Mouse (Mus musculus) liver, embryonic 12.5 days (tissue): ENCODE results near the gene 4930507D05Rik. TPM values are rescaled to one million over a fixed set of nuclear protein-coding genes. Genes with fewer than 3 reads are reported as not detected.
A peak's percentile ranks its signal among the peaks of the same experiment; 100 is the strongest.

Experiments
- ATAC-seq: fragments of 200-750 bp; cut with Nextera tagmentation; 2 replicates; pipeline ENCODE4 v1.8.0; 2017; ENCODE audit warnings: moderate number of reproducible peaks, mild to moderate bottlenecking, moderate library complexity
- H3K27ac ChIP-seq: fragments of 300-500 bp; sonication (generic); 2 replicates; pipeline ENCODE4 v1.5.1; 2016; ENCODE audit warnings: mild to moderate bottlenecking
- H3K27me3 ChIP-seq: fragments of 300-500 bp; sonication (generic); replicated peaks from 2 replicates; pipeline ENCODE4 v1.6.1; 2016; ENCODE audit warnings: mild to moderate bottlenecking, moderate library complexity
- H3K36me3 ChIP-seq: fragments of 300-500 bp; sonication (generic); 2 replicates; pipeline ENCODE4 v1.6.1; 2016; ENCODE audit warnings: mild to moderate bottlenecking, moderate library complexity
- H3K4me1 ChIP-seq: fragments of 300-500 bp; sonication (generic); 2 replicates; pipeline ENCODE4 v1.6.1; 2016
- H3K4me2 ChIP-seq: fragments of 300-500 bp; sonication (generic); 2 replicates; pipeline ENCODE4 v1.6.1; 2016; ENCODE audit warnings: mild to moderate bottlenecking, moderate library complexity
- H3K4me3 ChIP-seq: fragments of 300-500 bp; sonication (generic); 2 replicates; pipeline ENCODE4 v1.5.1; 2016; ENCODE audit warnings: mild to moderate bottlenecking, moderate library complexity
- H3K9ac ChIP-seq: fragments of 300-500 bp; sonication (generic); 2 replicates; pipeline ENCODE4 v1.6.1; 2016; ENCODE audit warnings: mild to moderate bottlenecking, moderate library complexity
- H3K9me3 ChIP-seq: fragments of 300-500 bp; sonication (generic); replicated peaks from 2 replicates; pipeline ENCODE4 v1.6.1; 2016; ENCODE audit warnings: mild to moderate bottlenecking, moderate library complexity
- WGBS: fragments of 180-500 bp; shearing (Covaris S2); methylation state at CpG from one replicate; pipeline ENCODE4 v1.1.7; 2016; ENCODE audit not compliant: insufficient replicate concordance; 5-methylcytosine and 5-hydroxymethylcytosine counted together
- polyA plus RNA-seq: library from polyadenylated mRNA; unstranded; fragments of >200 nt; fragmentation: Nextera tagmentation; extraction: Ambion mirVana; gene quantifications from 2 replicates; pipeline ENCODE4 v1.2.1, GENCODE M21; 2016

4930507D05Rik gene
- 0.14 and 0.51 TPM in 2 replicates for polyA plus RNA-seq

DNA sequence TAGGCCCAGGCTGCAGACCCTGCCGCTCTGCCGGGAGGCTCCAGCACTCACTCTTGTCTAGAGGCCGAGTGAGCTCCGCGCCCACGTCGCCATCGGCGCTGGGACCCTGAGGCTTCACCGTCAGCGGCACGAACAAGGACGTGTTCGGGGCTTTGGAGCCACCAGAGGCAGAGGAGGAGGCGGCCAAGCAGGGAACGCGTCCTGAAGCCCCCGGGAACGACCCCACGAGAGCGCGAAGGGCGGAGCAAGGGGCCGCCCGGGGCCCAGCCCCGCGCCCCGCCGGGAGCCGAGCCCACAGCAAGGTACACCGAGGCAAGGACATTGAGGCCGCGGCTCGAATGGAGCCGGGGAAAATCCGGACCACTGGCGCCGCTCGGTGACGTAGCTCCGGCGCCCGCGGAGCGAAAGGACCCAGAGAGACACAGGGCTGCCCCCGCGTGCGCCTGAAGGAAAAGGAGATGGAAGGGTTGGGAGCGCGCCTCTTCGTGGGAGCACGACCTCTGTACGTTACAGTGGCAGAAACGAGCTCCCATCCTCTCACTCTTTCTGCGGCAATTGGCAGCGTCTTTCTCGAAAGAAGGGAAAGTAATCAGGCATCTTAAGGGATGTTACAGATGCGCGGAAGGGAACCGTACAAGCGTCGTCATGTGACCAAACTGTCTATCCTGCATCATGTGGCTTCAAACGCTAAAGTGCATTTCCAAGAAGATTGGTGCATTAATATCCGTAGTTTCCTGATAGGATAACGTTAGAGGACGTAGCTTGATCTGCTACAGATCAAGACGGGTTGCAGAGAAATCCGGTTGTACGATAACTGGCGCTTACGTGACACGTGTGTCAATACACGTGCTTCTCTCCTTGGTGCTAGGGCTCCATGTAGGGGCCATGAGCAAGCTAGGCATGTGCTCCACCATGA is at the start of gene 4930507D05Rik, which contains the start of gene Supv3l1:
Gene 4930507D05Rik (plus strand): TSS at position 126 of the 916 bp plus-strand sequence.
Gene Supv3l1 (minus strand): TSS at position 375 of the 916 bp plus-strand sequence.
- ATAC-seq, result peak; percentile 80
- H3K27me3 ChIP-seq, result no peaks in the 10 kb centered on the region
- peak within 1 kb of the TSS; percentile 100 for H3K4me3 ChIP-seq
- peak within 1 kb of the TSS; percentile 76 for H3K4me2 ChIP-seq
- WGBS, result 1% methylated on average over 73 of the region's 73 CpGs
- H3K27ac ChIP-seq, result peak within 1 kb of the TSS; percentile 85
- H3K9me3 ChIP-seq, result no peaks in the 10 kb centered on the region
- peaks cover 50% of the 10 kb centered on the region for H3K36me3 ChIP-seq
- peaks cover 37% of the 10 kb centered on the region for H3K4me1 ChIP-seq
- H3K9ac ChIP-seq, result peak within 1 kb of the TSS; percentile 97

DNA sequence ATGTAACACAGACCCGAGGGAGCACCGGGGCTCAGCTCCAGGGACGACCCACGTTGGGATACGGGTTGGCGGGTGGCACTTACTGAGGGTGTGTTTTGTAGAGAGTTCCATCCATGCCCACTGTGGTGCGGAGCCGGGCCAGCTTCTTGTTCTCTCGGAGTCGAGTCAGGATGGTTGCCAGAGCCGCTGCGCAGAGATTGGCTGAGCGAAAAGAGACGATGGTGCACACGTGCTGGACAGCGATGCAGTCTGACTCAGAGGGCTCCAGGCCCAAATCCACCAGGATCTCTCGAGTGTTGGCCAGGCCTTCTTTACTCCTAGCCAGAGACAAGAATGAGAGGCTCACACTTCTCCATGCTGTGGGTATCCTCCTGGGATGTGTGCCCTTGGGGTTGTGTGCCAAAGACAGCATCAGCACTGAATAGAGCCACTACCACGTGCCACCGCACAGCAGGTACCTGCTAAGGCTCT is 47.6 kb upstream of the 4930507D05Rik start:
- no peak overlapping the region for H3K4me2 ChIP-seq
- H3K36me3 ChIP-seq, result no peaks in the 10 kb centered on the region
- H3K27me3 ChIP-seq, result peaks cover 25% of the 10 kb centered on the region
- H3K9me3 ChIP-seq, result no peaks in the 10 kb centered on the region
- no peak overlapping the region for H3K4me3 ChIP-seq
- no peak for ATAC-seq
- no peak overlapping the region for H3K9ac ChIP-seq
- 77% methylated on average over 19 of the region's 19 CpGs for WGBS
- H3K27ac ChIP-seq, result no peak overlapping the region
- no peaks in the 10 kb centered on the region for H3K4me1 ChIP-seq

DNA sequence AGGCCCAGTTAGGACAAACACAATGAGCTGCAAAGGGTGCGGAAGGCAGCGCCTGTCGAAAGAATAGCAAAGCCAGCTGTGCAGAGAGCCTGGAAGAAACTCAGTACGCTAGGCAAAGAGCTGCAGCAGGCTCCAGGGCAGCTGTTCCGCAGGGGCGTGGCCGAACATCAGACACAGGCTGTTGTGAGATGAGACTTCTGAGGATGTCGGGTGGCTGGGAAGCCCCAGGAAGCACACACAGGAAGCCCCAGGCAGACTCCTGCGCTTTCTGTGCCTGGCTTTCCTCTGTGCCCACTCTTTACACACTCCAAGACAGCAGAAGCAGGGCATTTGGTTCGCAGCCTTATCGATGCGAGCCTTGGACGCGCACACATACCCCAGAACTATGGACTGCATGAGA is 44.4 kb upstream of the 4930507D05Rik start:
- 52% methylated on average over 14 of the region's 14 CpGs for WGBS
- H3K4me2 ChIP-seq, result no peak overlapping the region

DNA sequence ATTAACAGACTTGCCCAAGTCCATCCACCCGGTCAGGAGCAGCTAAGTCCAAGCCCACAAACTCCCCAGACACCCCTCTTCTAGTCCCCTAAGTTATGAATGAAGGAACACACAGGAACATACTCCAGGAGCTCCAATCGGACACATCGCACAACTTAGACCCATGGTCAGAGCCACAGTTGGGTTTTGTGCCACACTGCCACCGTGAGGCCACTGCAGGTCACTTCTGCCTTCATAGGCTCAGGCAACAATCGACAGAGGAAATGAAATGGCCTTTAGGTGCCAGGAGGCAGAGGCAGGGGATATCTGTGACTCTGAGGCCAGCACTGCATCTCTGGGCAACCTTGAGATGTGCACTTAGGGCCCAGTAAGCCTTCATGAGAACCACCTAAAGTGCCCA is 38.3 kb upstream of the 4930507D05Rik start:
- ATAC-seq, result no peak
- H3K4me2 ChIP-seq, result no peak overlapping the region
- H3K4me3 ChIP-seq, result no peak overlapping the region

More for the DNA sequence above, 44.4 kb upstream of the 4930507D05Rik start:
- no peak for ATAC-seq
- Histone ChIP-seq H3K9me3 (no peaks in the 10 kb centered on the region), H3K27ac (no peak overlapping the region), H3K27me3 (peaks cover 43% of the 10 kb centered on the region), H3K36me3 (0 out of 2 replicates have a peak, but pooled peaks cover 3% of the 10 kb centered on the region), H3K4me1 (no peaks in the 10 kb centered on the region), H3K4me3 (no peak overlapping the region), H3K9ac (no peak overlapping the region)

DNA sequence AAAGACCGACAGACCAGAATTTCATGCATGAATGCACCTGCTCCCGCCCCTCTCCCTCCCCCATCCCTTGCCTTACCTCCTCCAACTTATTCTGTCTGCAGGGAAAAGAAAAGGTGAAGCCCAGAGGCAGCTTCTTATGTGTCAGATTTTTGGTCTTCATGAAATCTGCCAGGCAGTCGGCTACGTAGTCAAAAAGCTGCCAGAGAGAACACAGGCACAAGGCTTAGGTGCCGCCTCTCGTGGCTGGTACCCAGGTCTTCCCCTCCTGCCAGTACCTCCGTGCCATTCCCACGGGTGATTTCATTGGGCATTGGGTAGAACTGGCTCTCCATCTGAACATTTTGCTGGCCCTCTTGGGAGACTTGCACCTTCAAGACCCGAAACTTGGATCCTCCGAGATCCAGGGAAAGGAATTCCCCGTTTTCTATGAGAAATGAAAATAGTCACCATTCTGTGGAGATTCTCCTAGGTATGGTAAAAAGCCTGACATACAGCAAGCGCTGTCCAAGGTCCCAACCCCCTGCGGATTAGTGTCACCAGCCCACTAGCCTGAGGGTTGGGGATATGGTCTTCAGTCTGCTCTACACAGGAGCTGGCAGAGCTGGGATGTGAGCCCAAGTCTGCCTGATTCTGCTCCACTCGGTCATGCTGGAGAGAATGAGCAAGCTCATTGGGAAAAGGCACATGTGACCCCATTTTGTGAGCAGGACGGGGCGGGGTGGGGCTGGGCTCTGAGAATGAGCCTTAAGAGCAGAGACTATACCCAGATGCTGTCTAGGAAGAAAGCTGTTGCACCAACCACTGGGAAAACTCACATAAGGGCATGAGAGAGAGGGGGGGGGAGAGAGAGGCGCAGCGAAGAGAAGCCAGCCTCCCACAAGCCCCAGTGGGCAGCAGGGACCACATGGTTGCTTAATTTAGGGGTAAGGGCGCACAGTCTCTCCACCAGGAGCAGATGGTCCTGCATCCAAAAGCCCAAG is 37.6 kb upstream of the 4930507D05Rik start:
- H3K27ac ChIP-seq, result no peak overlapping the region

More for the DNA sequence above, 38.3 kb upstream of the 4930507D05Rik start:
- 11% methylated on average over 5 of the region's 5 CpGs for WGBS
- no peaks in the 10 kb centered on the region for H3K9me3 ChIP-seq
- H3K27me3 ChIP-seq, result peaks cover 30% of the 10 kb centered on the region
- 0 out of 2 replicates have a peak, but pooled peaks cover 3% of the 10 kb centered on the region for H3K36me3 ChIP-seq
- no peak overlapping the region for H3K9ac ChIP-seq
- H3K27ac ChIP-seq, result no peak overlapping the region
- H3K4me1 ChIP-seq, result peaks cover 21% of the 10 kb centered on the region

DNA sequence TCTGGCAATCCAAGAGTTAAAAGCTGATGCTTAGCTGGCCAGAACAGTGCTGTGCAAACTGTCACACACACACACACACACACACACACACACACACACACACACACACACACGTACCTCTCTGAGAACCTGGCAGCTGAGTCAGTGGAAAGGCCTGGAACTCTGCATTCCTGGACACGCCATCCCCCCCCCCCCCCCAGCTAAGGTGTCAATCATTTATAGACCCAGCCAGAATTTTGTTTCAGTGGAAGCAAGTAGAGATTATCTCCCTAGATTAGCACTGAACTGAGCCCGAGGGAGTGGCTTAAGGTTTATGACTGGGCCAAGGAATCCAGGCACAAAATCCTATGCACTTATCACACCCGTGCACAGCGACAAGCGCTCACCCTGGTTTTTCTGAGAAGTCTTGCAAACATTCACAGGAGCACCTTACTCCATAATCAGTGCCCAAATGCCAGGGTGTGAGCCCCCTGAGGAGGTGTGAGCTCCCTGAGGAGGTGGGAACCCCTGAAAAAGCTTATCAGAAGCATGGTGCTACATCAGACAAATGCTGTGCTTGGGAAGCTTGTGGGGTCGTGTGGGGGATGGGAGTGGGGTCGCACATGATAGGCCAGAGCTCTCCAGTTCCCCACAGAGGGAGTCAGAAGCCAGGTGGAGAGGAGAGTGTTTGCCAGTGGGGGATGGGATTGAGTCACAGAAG is 36.2 kb upstream of the 4930507D05Rik start:
- Histone ChIP-seq H3K9ac (no peak overlapping the region), H3K4me2 (peak overlapping the region; percentile 22), H3K27ac (no peak overlapping the region), H3K27me3 (peaks cover 20% of the 10 kb centered on the region), H3K36me3 (no peaks in the 10 kb centered on the region), H3K4me3 (no peak overlapping the region), H3K9me3 (no peaks in the 10 kb centered on the region), H3K4me1 (peaks cover 22% of the 10 kb centered on the region)
- ATAC-seq, result peak; percentile 20; the same call in 1 of the 2 replicates
- WGBS, result 8% methylated on average over 8 of the region's 8 CpGs

More for the DNA sequence above, 37.6 kb upstream of the 4930507D05Rik start:
- Histone ChIP-seq H3K27me3 (peaks cover 24% of the 10 kb centered on the region), H3K36me3 (0 out of 2 replicates have a peak, but pooled peaks cover 3% of the 10 kb centered on the region), H3K4me3 (no peak overlapping the region), H3K4me2 (no peak overlapping the region), H3K9ac (no peak overlapping the region), H3K4me1 (peaks cover 22% of the 10 kb centered on the region), H3K9me3 (no peaks in the 10 kb centered on the region)
- no peak for ATAC-seq
- 52% methylated on average over 19 of the region's 19 CpGs for WGBS

DNA sequence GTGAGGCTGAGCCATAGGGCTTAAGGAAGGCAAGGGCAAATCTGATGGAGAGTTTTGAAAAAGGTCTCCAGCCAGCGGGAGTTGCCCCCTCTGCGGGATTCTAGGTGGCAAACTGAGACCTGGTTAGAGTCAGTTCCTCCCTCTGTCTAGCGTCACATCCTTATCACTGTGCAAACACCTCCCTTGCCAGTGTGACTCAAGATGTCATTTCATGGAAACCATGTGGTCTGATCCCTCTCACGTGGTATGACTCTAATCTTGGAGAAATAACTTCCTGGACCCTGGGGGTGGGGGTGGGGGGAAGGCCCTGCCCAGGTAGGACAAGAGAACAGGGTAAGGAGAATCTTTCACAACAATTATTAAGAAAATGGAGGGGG is 35.7 kb upstream of the 4930507D05Rik start:
- peaks cover 20% of the 10 kb centered on the region for H3K27me3 ChIP-seq
- no peaks in the 10 kb centered on the region for H3K9me3 ChIP-seq
- no peaks in the 10 kb centered on the region for H3K36me3 ChIP-seq
- ATAC-seq, result peak; percentile 41; the same call in 1 of the 2 replicates
- no peak overlapping the region for H3K4me3 ChIP-seq
- H3K27ac ChIP-seq, result no peak overlapping the region
- no peak overlapping the region for H3K9ac ChIP-seq
- peaks cover 22% of the 10 kb centered on the region for H3K4me1 ChIP-seq
- H3K4me2 ChIP-seq, result peak overlapping the region; percentile 22
- WGBS, result 5% methylated on average over 4 of the region's 4 CpGs

DNA sequence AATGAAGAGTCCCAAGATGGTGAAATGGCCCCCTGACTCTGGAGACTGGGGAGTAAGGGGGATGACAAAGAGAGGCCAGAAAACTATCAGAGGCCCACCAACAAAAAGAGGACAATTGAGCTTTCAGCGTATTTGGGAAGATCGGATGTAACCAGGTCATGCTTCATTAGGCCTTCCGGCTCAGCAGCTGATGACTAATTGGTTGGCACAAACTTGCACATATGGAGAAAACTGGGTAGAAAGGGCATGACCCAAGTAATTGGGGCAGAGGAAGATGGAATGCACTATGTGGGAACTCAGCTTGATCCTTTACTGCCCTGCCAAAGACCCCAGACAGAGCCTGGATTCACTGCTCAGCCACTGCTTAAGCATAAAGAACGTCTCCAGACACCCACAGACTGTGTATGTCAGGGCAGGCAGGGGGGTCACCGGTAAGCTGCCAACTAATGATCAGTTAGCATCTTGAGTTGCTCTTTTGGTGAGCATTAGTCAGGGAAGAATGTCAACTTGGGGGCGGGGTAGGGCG is 30.4 kb upstream of the 4930507D05Rik start:
- no peaks in the 10 kb centered on the region for H3K9me3 ChIP-seq
- H3K4me1 ChIP-seq, result peaks cover 6% of the 10 kb centered on the region; the same call in 1 of the 2 replicates
- 0 out of 2 replicates have a peak, but pooled peaks cover 8% of the 10 kb centered on the region for H3K27me3 ChIP-seq
- no peak overlapping the region for H3K9ac ChIP-seq
- no peak overlapping the region for H3K4me3 ChIP-seq
- H3K4me2 ChIP-seq, result no peak overlapping the region
- no peak overlapping the region for H3K27ac ChIP-seq
- 73% methylated on average over 7 of the region's 7 CpGs for WGBS
- H3K36me3 ChIP-seq, result no peaks in the 10 kb centered on the region
- ATAC-seq, result no peak

DNA sequence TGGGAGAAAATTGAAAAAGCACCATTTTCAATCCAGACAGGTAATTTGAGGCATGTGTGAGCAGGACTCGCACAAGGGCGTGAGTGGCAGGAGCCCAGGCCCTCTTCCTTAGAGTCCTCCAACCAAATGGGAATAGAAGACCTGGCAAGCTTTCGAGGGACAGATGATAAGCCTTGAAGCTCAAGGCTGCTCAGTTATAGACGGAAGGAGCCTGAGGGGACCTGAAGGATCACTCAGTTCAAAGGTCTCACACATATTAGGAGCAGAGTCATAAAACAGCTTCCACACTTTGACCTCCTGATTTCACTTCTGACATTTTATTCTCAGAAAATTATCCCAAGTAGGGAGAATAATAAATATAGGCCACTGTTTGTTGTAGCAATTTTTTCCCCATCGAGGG is 29.9 kb upstream of the 4930507D05Rik start:
- Histone ChIP-seq H3K4me1 (peaks cover 9% of the 10 kb centered on the region; the same call in 1 of the 2 replicates), H3K36me3 (no peaks in the 10 kb centered on the region), H3K9me3 (no peaks in the 10 kb centered on the region), H3K4me2 (no peak overlapping the region), H3K9ac (no peak overlapping the region), H3K27ac (no peak overlapping the region), H3K4me3 (no peak overlapping the region), H3K27me3 (0 out of 2 replicates have a peak, but pooled peaks cover 8% of the 10 kb centered on the region)
- ATAC-seq, result no peak
- 69% methylated on average over 5 of the region's 5 CpGs for WGBS

DNA sequence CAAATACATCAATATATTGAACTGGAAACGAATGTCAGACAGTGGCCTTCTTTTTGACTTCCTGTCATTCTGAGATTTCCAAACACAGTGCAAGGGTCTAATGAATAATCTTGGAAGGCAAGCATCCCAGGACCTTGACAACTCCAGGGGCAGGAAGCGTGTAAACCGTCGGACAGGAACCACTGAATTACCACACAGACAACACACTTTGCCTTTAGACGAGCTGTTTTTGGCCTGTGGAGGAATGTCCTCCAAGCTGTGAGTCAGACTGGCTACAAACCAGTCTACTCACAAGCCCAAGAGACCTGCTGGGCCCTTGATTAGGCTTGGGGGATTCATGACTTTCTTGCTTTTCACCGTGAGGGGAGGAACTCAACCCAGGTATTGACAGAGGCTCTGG is 28.9 kb upstream of the 4930507D05Rik start:
- H3K4me2 ChIP-seq, result peak overlapping the region; percentile 35
- ATAC-seq, result no peak
- 51% methylated on average over 6 of the region's 6 CpGs for WGBS
- H3K27me3 ChIP-seq, result 0 out of 2 replicates have a peak, but pooled peaks cover 8% of the 10 kb centered on the region
- H3K27ac ChIP-seq, result no peak overlapping the region
- H3K4me3 ChIP-seq, result no peak overlapping the region
- no peaks in the 10 kb centered on the region for H3K36me3 ChIP-seq
- H3K4me1 ChIP-seq, result peaks cover 16% of the 10 kb centered on the region
- no peak overlapping the region for H3K9ac ChIP-seq
- H3K9me3 ChIP-seq, result no peaks in the 10 kb centered on the region
